Mouse (Mus musculus): ENCODE measurements at regions not wholly inside any gene's neighbourhood (a gene's known extent, or its start where the extent isn't known, plus 50 kb on each side); places are given as distances from the start of the nearest gene placed in this dataset.

GRCm38 (mm10) chr1:77315347-77315746 is 199.5 kb downstream of the Epha4 start:
- Histone ChIP-seq H3K4me3 (replicated peaks; ENCODE audit: low read length) (no peak overlapping the region), H3K36me3 (ENCODE audit: insufficient read depth, low read length) (no peaks in the 10 kb centered on the region), H3K4me1 (replicated peaks; ENCODE audit: low read depth, low read length) (peaks cover 4% of the 10 kb centered on the region), H3K9me3 (ENCODE audit: low read length) (no peaks in the 10 kb centered on the region), H3K27me3 (ENCODE audit: insufficient read depth, low read length) (no peaks in the 10 kb centered on the region; the same call in 1 of the 2 replicates)
- TF ChIP-seq NANOG (IDR thresholded peaks at IDR 0.05; ENCODE audit: borderline replicate concordance, low read length) (no peak), POU5F1 (IDR thresholded peaks at IDR 0.05; ENCODE audit: borderline replicate concordance, low read length) (no peak), CTCF (conservative IDR thresholded peaks at IDR 0.05; ENCODE audit: low read length) (no peak)

DNA sequence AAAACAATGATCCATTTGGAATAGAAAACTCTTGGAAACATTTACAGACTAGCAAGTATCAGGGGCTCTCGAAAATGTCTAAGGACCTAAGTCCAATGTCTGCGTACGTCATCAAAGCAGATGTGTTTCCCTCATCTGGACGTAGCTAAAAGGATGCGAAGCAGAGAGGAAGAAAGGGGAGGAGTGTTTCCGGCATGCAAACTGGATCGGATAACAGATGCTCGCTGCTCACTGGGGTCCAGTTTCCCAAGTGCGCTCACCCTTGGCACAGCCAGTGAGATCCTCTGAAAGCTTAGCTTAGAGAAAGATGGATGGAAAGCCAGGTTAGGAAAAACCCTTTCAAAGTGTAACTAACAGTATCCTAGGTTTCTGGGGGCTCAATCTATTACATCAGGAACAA is 198.7 kb downstream of the Epha4 start:
- no peak for TF ChIP-seq POU5F1 (IDR thresholded peaks at IDR 0.05; ENCODE audit: borderline replicate concordance, low read length)
- TF ChIP-seq NANOG (IDR thresholded peaks at IDR 0.05; ENCODE audit: borderline replicate concordance, low read length), result no peak
- no peak for TF ChIP-seq CTCF (conservative IDR thresholded peaks at IDR 0.05; ENCODE audit: low read length)
- Histone ChIP-seq H3K27me3 (ENCODE audit: insufficient read depth, low read length) (no peaks in the 10 kb centered on the region; the same call in 1 of the 2 replicates), H3K4me1 (replicated peaks; ENCODE audit: low read depth, low read length) (peaks cover 4% of the 10 kb centered on the region), H3K36me3 (ENCODE audit: insufficient read depth, low read length) (no peaks in the 10 kb centered on the region), H3K4me3 (replicated peaks; ENCODE audit: low read length) (no peak overlapping the region), H3K9me3 (ENCODE audit: low read length) (no peaks in the 10 kb centered on the region)
